Mouse (Mus musculus) heart, postnatal 0 days (tissue): ENCODE data around the gene Hes6.

Source experiments
- CTCF ChIP-seq: IDR thresholded peaks from 2 replicates; pipeline ENCODE4 v1.5.1; 2016; ENCODE audit warnings: antibody characterized with exemption, control low read depth, low read depth
- EP300 ChIP-seq: IDR thresholded peaks from 2 replicates; pipeline ENCODE4 v1.6.1; 2016; ENCODE audit warnings: antibody characterized with exemption, low read depth

- TF ChIP-seq CTCF (no peak), EP300 (no peak)
These were observed 42.5 kb upstream of the Hes6 start for GRCm38 (mm10) chr1:91456301-91456801.
